Comparison of ENCODE assay signal across 7 mouse cellular contexts in the genomic region with DNA sequence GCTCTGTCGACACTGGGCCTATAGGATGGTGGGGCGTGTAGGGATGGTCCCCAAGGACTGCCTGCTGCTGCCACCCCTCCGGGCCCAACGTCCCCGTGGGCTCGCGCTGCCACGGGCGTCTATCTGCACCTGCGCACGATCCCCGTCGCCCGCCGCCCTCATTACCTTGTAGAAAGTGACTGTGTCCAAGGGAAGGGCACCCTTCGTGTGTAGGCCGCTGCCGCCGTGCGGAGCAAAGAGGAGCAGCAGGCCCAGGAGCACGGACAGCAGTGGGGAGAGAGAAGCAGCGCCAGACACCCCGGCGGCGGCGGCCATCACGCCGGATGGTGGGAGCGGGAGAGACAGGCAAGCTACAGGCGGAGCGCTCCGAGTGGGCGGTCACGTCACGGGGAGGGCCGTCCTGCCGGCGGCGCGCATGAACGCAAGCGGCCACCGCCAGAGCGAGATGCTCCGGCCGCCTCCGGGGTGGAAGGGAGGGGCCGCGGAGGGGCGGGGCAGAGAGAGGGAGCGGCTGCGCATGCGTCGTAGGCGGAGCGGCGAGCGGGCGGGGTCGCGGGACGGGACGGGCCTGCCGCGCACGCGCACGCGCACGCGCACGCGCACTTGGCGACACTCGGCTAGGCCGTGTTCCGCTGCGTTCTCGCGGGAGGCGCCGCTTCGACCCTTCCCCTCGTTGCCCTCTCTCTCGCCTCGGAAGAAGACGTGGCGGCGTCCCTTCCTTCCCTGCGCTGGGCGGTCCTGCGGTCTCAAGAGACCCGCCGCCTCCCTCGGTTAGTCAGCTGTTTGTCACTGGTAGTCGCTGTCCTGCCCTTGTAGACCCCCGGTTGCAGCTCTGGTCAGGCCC. TPM values are rescaled to one million over a fixed set of nuclear protein-coding genes. Genes with fewer than 3 reads are reported as not detected.
A peak's percentile ranks its signal among the peaks of the same experiment; 100 is the strongest.
DNase-seq lines count a peak whose midpoint lies in the region; ATAC-seq and TF ChIP-seq lines count a peak whose summit lies in the region.

Gene Erp29 (minus strand): TSS at position 481 of the 844 bp plus-strand sequence.

- peak; percentile 100 for DNase-seq in adrenal gland, postnatal 25 days
- peak; percentile 98 to 99 for DNase-seq in heart, adult 18-20 months
- peak; percentile 98 for DNase-seq in kidney, adult 2 months
- DNase-seq in spleen, adult 2 months (ENCODE audit: low read depth in 1 of 2, low spot score in 2 of 2) = peak; percentile 90 to 98

- H3K4me1 ChIP-seq in embryonic facial prominence, embryonic 12.5 days = peaks cover 23% of the 10 kb centered on the region
- peaks cover 20% of the 10 kb centered on the region; the same call in 1 of the 2 replicates for H3K4me1 ChIP-seq in kidney, adult 2 months (ENCODE audit: control insufficient read depth, insufficient read depth, low read length)
- peaks cover 30% of the 10 kb centered on the region for H3K4me1 ChIP-seq in limb, embryonic 12.5 days (replicated peaks)
- peaks cover 31% of the 10 kb centered on the region for H3K4me1 ChIP-seq in midbrain, embryonic 15.5 days
- H3K4me1 ChIP-seq in spleen, adult 2 months (ENCODE audit: control insufficient read depth, insufficient read depth, insufficient read length) = peaks cover 5% of the 10 kb centered on the region; the same call in 1 of the 2 replicates

- H3K27ac ChIP-seq in embryonic facial prominence, embryonic 12.5 days = peak within 1 kb of the TSS; percentile 94
- H3K27ac ChIP-seq in kidney, adult 2 months (ENCODE audit: insufficient read depth, low read depth, low read length) = peak within 1 kb of the TSS; percentile 98
- H3K27ac ChIP-seq in limb, embryonic 12.5 days = peak within 1 kb of the TSS; percentile 93
- H3K27ac ChIP-seq in midbrain, embryonic 15.5 days = peak within 1 kb of the TSS; percentile 98
- peak within 1 kb of the TSS; percentile 95 for H3K27ac ChIP-seq in spleen, adult 2 months (ENCODE audit: insufficient read depth, low read length)

- under 1% methylated on average over 89 of the region's 97 CpGs for WGBS in embryonic facial prominence, embryonic 12.5 days
- 1% methylated on average over 92 of the region's 97 CpGs for WGBS in kidney, adult 2 months
- WGBS in limb, embryonic 12.5 days = under 1% methylated on average over 89 of the region's 97 CpGs
- WGBS in midbrain, embryonic 15.5 days = under 1% methylated on average over 83 of the region's 97 CpGs
- WGBS in spleen, adult 2 months = under 1% methylated on average over 90 of the region's 97 CpGs

- H3K4me3 ChIP-seq in embryonic facial prominence, embryonic 12.5 days = peak within 1 kb of the TSS; percentile 91
- H3K4me3 ChIP-seq in kidney, adult 2 months (ENCODE audit: insufficient read depth, low read depth, low read length) = peak within 1 kb of the TSS; percentile 89
- H3K4me3 ChIP-seq in limb, embryonic 12.5 days (replicated peaks) = peak within 1 kb of the TSS; percentile 84
- peak within 1 kb of the TSS; percentile 96 for H3K4me3 ChIP-seq in midbrain, embryonic 15.5 days
- H3K4me3 ChIP-seq in spleen, adult 2 months (ENCODE audit: extremely low read depth, insufficient read depth, insufficient read length) = peak within 1 kb of the TSS; percentile 90

- H3K9ac ChIP-seq in embryonic facial prominence, embryonic 12.5 days = peak within 1 kb of the TSS; percentile 94
- H3K9ac ChIP-seq in limb, embryonic 12.5 days (replicated peaks) = peak within 1 kb of the TSS; percentile 93
- peak within 1 kb of the TSS; percentile 97 for H3K9ac ChIP-seq in midbrain, embryonic 15.5 days

- ATAC-seq in embryonic facial prominence, embryonic 12.5 days (ENCODE audit: insufficient number of reproducible peaks, insufficient read depth, low FRiP score, low TSS enrichment) = peak; percentile 86
- ATAC-seq in limb, embryonic 12.5 days (ENCODE audit: insufficient number of reproducible peaks, insufficient read depth, low FRiP score, low TSS enrichment, low read depth) = peak; percentile 88
- ATAC-seq in midbrain, embryonic 15.5 days (replicated peaks) = peak; percentile 95

- 0 out of 2 replicates have a peak, but pooled peaks have one; percentile 14 for TF ChIP-seq CTCF in kidney, adult 2 months (conservative IDR thresholded peaks at IDR 0.05; ENCODE audit: insufficient read depth, insufficient read length, low read depth, low read length)
- TF ChIP-seq CTCF in spleen, adult 2 months (IDR thresholded peaks at IDR 0.05; ENCODE audit: extremely low read depth, insufficient read depth, insufficient read length, insufficient replicate concordance) = no peak

- H3K4me2 ChIP-seq in embryonic facial prominence, embryonic 12.5 days (replicated peaks) = peak within 1 kb of the TSS; percentile 85
- peak within 1 kb of the TSS; percentile 80 for H3K4me2 ChIP-seq in limb, embryonic 12.5 days
- peak within 1 kb of the TSS; percentile 64 for H3K4me2 ChIP-seq in midbrain, embryonic 15.5 days

- peaks cover 20% of the 10 kb centered on the region for H3K36me3 ChIP-seq in embryonic facial prominence, embryonic 12.5 days
- peaks cover 2% of the 10 kb centered on the region; the same call in 1 of the 2 replicates for H3K36me3 ChIP-seq in kidney, adult 2 months (ENCODE audit: control insufficient read depth, insufficient read depth, low read length)
- H3K36me3 ChIP-seq in limb, embryonic 12.5 days = peaks cover 29% of the 10 kb centered on the region
- H3K36me3 ChIP-seq in midbrain, embryonic 15.5 days (replicated peaks) = peaks cover 18% of the 10 kb centered on the region
- peaks cover 6% of the 10 kb centered on the region for H3K36me3 ChIP-seq in spleen, adult 2 months (ENCODE audit: control insufficient read depth, insufficient read depth, low read length)

- no peaks in the 10 kb centered on the region for H3K27me3 ChIP-seq in embryonic facial prominence, embryonic 12.5 days
- H3K27me3 ChIP-seq in kidney, adult 2 months (replicated peaks; ENCODE audit: control insufficient read depth, insufficient read depth, low read length) = no peaks in the 10 kb centered on the region
- no peaks in the 10 kb centered on the region for H3K27me3 ChIP-seq in limb, embryonic 12.5 days
- no peaks in the 10 kb centered on the region for H3K27me3 ChIP-seq in midbrain, embryonic 15.5 days (replicated peaks)
- no peaks in the 10 kb centered on the region for H3K27me3 ChIP-seq in spleen, adult 2 months (ENCODE audit: control insufficient read depth, insufficient read depth, low read length)

- peak; percentile 97 for TF ChIP-seq POLR2A in kidney, adult 2 months (IDR thresholded peaks at IDR 0.05; ENCODE audit: low read depth, low read length)
- peak; percentile 93 for TF ChIP-seq POLR2A in spleen, adult 2 months (IDR thresholded peaks at IDR 0.05; ENCODE audit: low read depth, low read length)

- H3K9me3 ChIP-seq in embryonic facial prominence, embryonic 12.5 days = no peaks in the 10 kb centered on the region
- no peaks in the 10 kb centered on the region for H3K9me3 ChIP-seq in limb, embryonic 12.5 days
- no peaks in the 10 kb centered on the region for H3K9me3 ChIP-seq in midbrain, embryonic 15.5 days

RNA-seq across cellular contexts. Expression of gene Erp29, which starts in this region (rescaled TPM):
- total RNA-seq in adrenal gland, postnatal 25 days (2021) = 96.8 and 103 TPM in 2 replicates
- polyA plus RNA-seq in embryonic facial prominence, embryonic 12.5 days (2016; fragmentation: Nextera tagmentation; extraction: Ambion mirVana) = 135 and 137 TPM in 2 replicates
- total RNA-seq in heart, adult 18-20 months (2021) = 10 to 100 TPM; 68.2 to 68.6 TPM
- polyA plus RNA-seq in kidney, adult 2 months (2012; rRNA removed) = 56.7 and 77.8 TPM in 2 replicates
- 115 and 118 TPM in 2 replicates for polyA plus RNA-seq in limb, embryonic 12.5 days (2016; fragmentation: Nextera tagmentation; extraction: Ambion mirVana)
- polyA plus RNA-seq in midbrain, embryonic 15.5 days (2015; fragmentation: Nextera tagmentation; extraction: Ambion mirVana) = 167 and 195 TPM in 2 replicates
- polyA plus RNA-seq in spleen, adult 2 months (2012; rRNA removed) = 47.5 and 52.0 TPM in 2 replicates

Comparison
In these comparisons a context has a peak if more than half of its experiments do, and no peak if none do; other contexts are left out.
1. Peak in every context shown above with its lines: DNase-seq, ATAC-seq, H3K4me3 ChIP-seq and H3K27ac ChIP-seq.